Mouse (Mus musculus) heart, postnatal 36 days (tissue): ENCODE data around the gene Zscan25. TPM values are rescaled to one million over a fixed set of nuclear protein-coding genes. Genes with fewer than 3 reads are reported as not detected.
A peak's percentile ranks its signal among the peaks of the same experiment; 100 is the strongest.
"Not testable (repeated sequence)": the region's sequence is repeated elsewhere in the genome, so short reads cannot be mapped to it uniquely, and the experiment has no call there.

Experiments used
- DNase-seq, 2 experiments: peaks; one replicate each; pipeline ENCODE4 v3.0.0; 2021 to 2022
- intact Hi-C: fragments of 180-260 bp; cut with DNase I; formaldehyde crosslinking; loops from one replicate; pipeline ENCODE4 v1.15.1; 2025
- total RNA-seq, 2 experiments: library from RNA; stranded (reverse); gene quantifications; 2 replicates each; pipeline ENCODE4 v1.2.3; 2021

The Zscan25 gene
- total RNA-seq = 10 to 100 TPM in 1 of 2 experiments, 1 to 10 TPM in 1; 10.0 to 11.1 TPM

GRCm38 (mm10) chr5:145280371-145281143, at the start of gene Zscan25:
Zscan25 (plus strand) TSS chr5:145280500.
- peak; percentile 87 to 89 for DNase-seq
- intact Hi-C loops = loop anchor here (5.0 kb wide), 2 partner anchors 48 to 88 kb away; partner anchors contain the start of genes Atp5j2 and Zfp655

- intact Hi-C loops = loop anchor here (2.0 to 5.0 kb wide), 3 partner anchors 26 to 52 kb away; partner anchors contain the start of genes Atp5j2, Zkscan5 and Zscan25
- no peak for DNase-seq
Measured at GRCm38 (mm10) chr5:145230641-145231040, 49.7 kb upstream of the Zscan25 start.

- peak; percentile 98 to 99 for DNase-seq
- intact Hi-C loops = loop anchor here (2.0 to 5.0 kb wide), 3 partner anchors 27 to 51 kb away; partner anchors contain the start of genes Atp5j2, Zkscan5 and Zscan25
Measured at GRCm38 (mm10) chr5:145231367-145231871, 48.9 kb upstream of the Zscan25 start, which contains the start of gene Zfp655. Zfp655 (plus strand) TSS chr5:145231715.

GRCm38 (mm10) chr5:145231893-145232411, 48.3 kb upstream of the Zscan25 start:
- DNase-seq = no peak
- intact Hi-C loops = loop anchor here (2.0 to 5.0 kb wide), 4 partner anchors 27 to 63 kb away; partner anchors contain the start of genes Atp5j2, Zkscan5 and Zscan25

- intact Hi-C loops = loop anchor here (5.0 kb wide), 2 partner anchors 42 to 48 kb away; partner anchors contain the start of genes Atp5j2 and Zscan25
- DNase-seq = peak in 1 of 2 experiments; percentile 11
Measured at GRCm38 (mm10) chr5:145234636-145235035, 45.7 kb upstream of the Zscan25 start.

- intact Hi-C loops = no loop called here
Measured at GRCm38 (mm10) chr5:145249520-145249919, 30.8 kb upstream of the Zscan25 start.

GRCm38 (mm10) chr5:145273568-145273967, 6.7 kb upstream of the Zscan25 start:
- DNase-seq, intact Hi-C loops: not testable (repeated sequence)

More at GRCm38 (mm10) chr5:145249520-145249919, 30.8 kb upstream of the Zscan25 start:
- no peak for DNase-seq

- intact Hi-C loops = loop anchor here (5.0 kb wide), 2 partner anchors 48 to 88 kb away; partner anchors contain the start of genes Atp5j2 and Zfp655
- no peak for DNase-seq
Measured at GRCm38 (mm10) chr5:145279948-145280347, 352 bp upstream of the Zscan25 start.

GRCm38 (mm10) chr5:145288382-145288781, 8.1 kb downstream of the Zscan25 start:
- intact Hi-C loops = no loop called here
- DNase-seq = no peak

- intact Hi-C loops = no loop called here
- DNase-seq = no peak
Measured at GRCm38 (mm10) chr5:145290697-145291096, 10.4 kb downstream of the Zscan25 start.

- intact Hi-C loops = no loop called here
- DNase-seq = no peak
Measured at GRCm38 (mm10) chr5:145292398-145292797, 12.1 kb downstream of the Zscan25 start.

- intact Hi-C loops = no loop called here
- no peak for DNase-seq
Measured at GRCm38 (mm10) chr5:145300469-145300868, 20.2 kb downstream of the Zscan25 start.

GRCm38 (mm10) chr5:145301796-145302195, 21.5 kb downstream of the Zscan25 start:
- intact Hi-C loops = not testable (repeated sequence)

GRCm38 (mm10) chr5:145302424-145302823, 22.1 kb downstream of the Zscan25 start:
- no peak for DNase-seq
- intact Hi-C loops = no loop called here

More at GRCm38 (mm10) chr5:145301796-145302195, 21.5 kb downstream of the Zscan25 start:
- DNase-seq = not testable (repeated sequence)

GRCm38 (mm10) chr5:145306953-145307352, 26.7 kb downstream of the Zscan25 start:
- intact Hi-C loops, DNase-seq: not testable (repeated sequence)

- intact Hi-C loops, DNase-seq: not testable (repeated sequence)
Measured at GRCm38 (mm10) chr5:145307811-145308210, 27.5 kb downstream of the Zscan25 start.

- intact Hi-C loops = no loop called here
Measured at GRCm38 (mm10) chr5:145313845-145314244, 33.5 kb downstream of the Zscan25 start.

GRCm38 (mm10) chr5:145317141-145317540, 36.8 kb downstream of the Zscan25 start:
- DNase-seq = no peak
- intact Hi-C loops = no loop called here

More at GRCm38 (mm10) chr5:145313845-145314244, 33.5 kb downstream of the Zscan25 start:
- DNase-seq = no peak

GRCm38 (mm10) chr5:145338756-145339155, 58.5 kb downstream of the Zscan25 start:
- intact Hi-C loops, DNase-seq: not testable (repeated sequence)
